Mouse (Mus musculus) stomach, embryonic 15.5 days (tissue): ENCODE measurements around the gene Ascl1. TPM values are rescaled to one million over a fixed set of nuclear protein-coding genes. Genes with fewer than 3 reads are reported as not detected.

Source experiments
- ATAC-seq: fragments of 200-750 bp; cut with Nextera tagmentation; 2 replicates; pipeline ENCODE4 v1.8.0; 2017; ENCODE audit warnings: low read depth, moderate number of reproducible peaks, moderate TSS enrichment; ENCODE audit not compliant: insufficient read depth, low FRiP score
- H3K27ac ChIP-seq: fragments of 300-500 bp; sonication (generic); 2 replicates; pipeline ENCODE4 v1.5.1; 2015; ENCODE audit warnings: mild to moderate bottlenecking, inconsistent platforms
- H3K27me3 ChIP-seq: fragments of 300-500 bp; sonication (generic); replicated peaks from 2 replicates; pipeline ENCODE4 v1.6.1; 2015; ENCODE audit warnings: inconsistent platforms
- H3K36me3 ChIP-seq: fragments of 300-500 bp; sonication (generic); 2 replicates; pipeline ENCODE4 v1.6.1; 2015; ENCODE audit warnings: inconsistent platforms
- H3K4me1 ChIP-seq: fragments of 300-500 bp; sonication (generic); 2 replicates; pipeline ENCODE4 v1.6.1; 2015; ENCODE audit warnings: inconsistent platforms
- H3K4me2 ChIP-seq: fragments of 300-500 bp; sonication (generic); 2 replicates; pipeline ENCODE4 v1.6.1; 2015; ENCODE audit warnings: mild to moderate bottlenecking, inconsistent platforms
- H3K4me3 ChIP-seq: fragments of 300-500 bp; sonication (generic); replicated peaks from 2 replicates; pipeline ENCODE4 v1.5.1; 2015; ENCODE audit warnings: inconsistent platforms
- H3K9ac ChIP-seq: fragments of 300-500 bp; sonication (generic); 2 replicates; pipeline ENCODE4 v1.6.1; 2015; ENCODE audit warnings: inconsistent platforms
- H3K9me3 ChIP-seq: fragments of 300-500 bp; sonication (generic); 2 replicates; pipeline ENCODE4 v1.6.1; 2016; ENCODE audit warnings: inconsistent platforms
- WGBS: fragments of 180-500 bp; shearing (Covaris S2); methylation state at CpG from one replicate; pipeline ENCODE4 v1.1.7; 2015; 5-methylcytosine and 5-hydroxymethylcytosine counted together
- polyA plus RNA-seq: library from polyadenylated mRNA; unstranded; fragments of >200 nt; fragmentation: Nextera tagmentation; extraction: Ambion mirVana; gene quantifications from 2 replicates; pipeline ENCODE4 v1.2.1, GENCODE M21; 2015

Ascl1 gene
- polyA plus RNA-seq, 1 experiment from 2014 or later, result 7.6 TPM

DNA sequence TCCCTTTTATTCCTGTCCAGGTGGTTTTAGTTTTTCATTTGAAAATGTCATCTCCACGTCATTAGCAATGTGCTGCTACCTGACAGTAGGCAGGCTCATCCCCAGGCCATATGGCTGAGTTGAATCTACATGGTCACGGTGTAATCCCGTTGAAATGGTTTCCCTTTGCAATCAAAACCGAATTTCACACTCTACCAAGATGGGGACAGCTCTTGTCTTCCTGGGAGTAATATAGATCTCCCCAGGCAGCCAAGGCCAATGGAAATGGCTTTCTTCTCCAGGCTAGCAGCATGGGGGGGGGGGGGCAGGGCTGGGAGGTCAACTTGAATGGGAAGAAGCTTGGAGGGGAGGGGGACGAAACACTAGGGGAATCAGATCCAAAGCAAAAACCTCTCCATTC, 15.6 kb downstream of the Ascl1 start:
- H3K9ac ChIP-seq, result no peak overlapping the region
- no peak for ATAC-seq

DNA sequence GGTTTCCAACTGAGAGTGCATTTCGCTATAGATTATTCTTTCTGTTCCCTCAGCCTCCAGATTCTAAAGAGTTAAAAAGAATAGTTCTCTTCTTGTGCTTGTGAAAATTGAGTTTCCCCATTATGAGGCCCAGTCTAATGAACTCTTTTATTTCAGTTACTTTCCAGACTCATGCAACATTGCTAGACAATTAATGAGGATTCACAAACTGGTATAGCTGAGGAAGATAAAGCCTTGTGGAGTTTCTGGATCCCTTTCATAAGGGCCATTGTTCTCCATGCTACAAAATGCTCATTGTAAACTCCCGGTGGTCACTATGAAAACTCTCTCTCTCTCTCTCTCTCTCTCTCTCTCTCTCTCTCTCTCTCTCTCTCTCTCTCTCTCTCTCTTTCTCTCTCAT, 18.5 kb downstream of the Ascl1 start:
- Histone ChIP-seq H3K4me1 (no peaks in the 10 kb centered on the region), H3K9me3 (no peaks in the 10 kb centered on the region), H3K4me2 (no peak overlapping the region), H3K27me3 (peaks cover 1% of the 10 kb centered on the region; the same call in 1 of the 2 replicates), H3K9ac (no peak overlapping the region), H3K36me3 (no peaks in the 10 kb centered on the region), H3K4me3 (no peak overlapping the region), H3K27ac (no peak overlapping the region)
- ATAC-seq, result no peak
- WGBS, result 73% methylated on average over 2 of the region's 2 CpGs

More for the DNA sequence above, 15.6 kb downstream of the Ascl1 start:
- Histone ChIP-seq H3K4me1 (no peaks in the 10 kb centered on the region), H3K4me3 (no peak overlapping the region), H3K4me2 (no peak overlapping the region), H3K27me3 (peaks cover 18% of the 10 kb centered on the region), H3K27ac (no peak overlapping the region), H3K9me3 (no peaks in the 10 kb centered on the region), H3K36me3 (no peaks in the 10 kb centered on the region)
- WGBS, result 55% methylated on average over 5 of the region's 5 CpGs

DNA sequence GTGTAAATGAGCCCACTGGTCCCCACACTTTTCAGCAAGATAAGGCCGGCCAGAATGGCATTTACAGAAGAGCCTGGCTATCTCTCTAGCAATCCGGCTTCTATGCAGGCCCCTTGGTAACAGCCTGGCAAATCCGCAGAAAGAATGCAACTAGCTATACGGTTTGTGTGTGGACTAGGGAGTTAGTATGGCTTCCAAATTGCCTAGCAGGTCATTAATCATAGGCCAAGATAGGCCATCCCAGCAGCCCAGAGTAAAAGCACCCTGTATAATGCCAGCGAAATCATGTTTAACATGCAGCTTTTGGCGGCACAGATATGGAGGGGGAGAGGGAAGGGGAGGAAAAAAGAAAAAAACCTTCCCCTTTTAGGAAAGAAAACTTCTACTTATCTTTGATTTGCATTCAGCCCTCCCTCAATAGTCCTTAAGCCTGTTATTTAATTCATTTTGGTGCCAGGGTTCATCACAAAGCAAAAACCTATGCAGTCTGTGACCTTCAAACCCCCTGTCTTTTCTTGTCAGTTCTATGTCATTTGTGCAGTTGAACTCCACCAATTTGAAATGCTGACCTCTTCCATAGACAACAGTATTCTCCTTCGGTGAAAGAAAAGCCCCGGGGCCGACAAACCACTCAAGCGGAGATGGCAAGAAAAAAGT, 19.9 kb downstream of the Ascl1 start:
- H3K9ac ChIP-seq, result no peak overlapping the region
- no peak overlapping the region for H3K4me3 ChIP-seq
- no peak overlapping the region for H3K4me2 ChIP-seq
- H3K9me3 ChIP-seq, result no peaks in the 10 kb centered on the region
- no peak overlapping the region for H3K27ac ChIP-seq
- 69% methylated on average over 10 of the region's 10 CpGs for WGBS
- no peaks in the 10 kb centered on the region; the same call in 1 of the 2 replicates for H3K27me3 ChIP-seq
- ATAC-seq, result no peak
- H3K36me3 ChIP-seq, result no peaks in the 10 kb centered on the region
- H3K4me1 ChIP-seq, result no peaks in the 10 kb centered on the region

DNA sequence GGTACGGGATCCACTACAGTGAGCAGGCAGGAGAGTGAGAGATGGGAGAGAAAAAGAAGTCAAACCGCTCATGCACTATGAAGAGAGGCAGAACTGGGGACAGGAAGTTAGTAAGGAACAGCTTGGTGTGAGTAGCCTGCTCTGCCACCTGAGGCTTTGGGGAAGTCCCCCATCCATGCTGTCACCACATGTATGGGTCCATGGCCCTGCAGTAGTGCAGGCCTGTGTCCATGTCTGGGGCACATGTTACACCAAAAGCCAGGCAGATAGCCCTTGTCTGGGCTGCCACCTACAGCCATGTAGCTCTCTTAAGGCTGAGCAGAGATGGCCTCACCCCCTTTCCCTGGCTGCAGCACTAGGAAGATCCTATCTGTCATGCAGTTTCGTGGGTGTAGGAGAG, 42.7 kb downstream of the Ascl1 start:
- no peak for ATAC-seq
- no peaks in the 10 kb centered on the region for H3K27me3 ChIP-seq
- 82% methylated on average over 3 of the region's 3 CpGs for WGBS

DNA sequence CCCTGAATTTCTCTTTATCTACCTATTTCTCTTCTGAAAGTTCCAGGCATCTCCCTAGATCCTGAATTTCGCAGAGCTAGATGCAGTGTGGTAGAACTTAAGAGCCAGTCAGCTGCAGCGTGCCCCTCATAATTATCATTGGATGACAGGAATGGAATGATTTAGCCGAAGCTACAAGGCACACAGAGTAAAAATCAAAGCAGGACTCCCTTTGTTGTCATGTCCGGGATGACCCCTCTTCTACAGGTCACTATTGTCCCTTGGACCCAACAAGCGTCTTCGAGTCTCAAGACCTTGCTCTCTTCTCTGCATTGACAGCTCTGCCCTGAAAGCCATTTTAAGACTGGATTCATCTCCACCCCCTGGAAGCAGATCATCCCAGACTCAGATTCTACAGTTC, 44.1 kb downstream of the Ascl1 start:
- no peak overlapping the region for H3K4me3 ChIP-seq
- H3K9ac ChIP-seq, result no peak overlapping the region
- 83% methylated on average over 6 of the region's 6 CpGs for WGBS
- H3K4me1 ChIP-seq, result no peaks in the 10 kb centered on the region
- no peak overlapping the region for H3K27ac ChIP-seq
- no peaks in the 10 kb centered on the region for H3K9me3 ChIP-seq
- no peaks in the 10 kb centered on the region for H3K27me3 ChIP-seq
- no peak for ATAC-seq
- no peak overlapping the region for H3K4me2 ChIP-seq
- H3K36me3 ChIP-seq, result no peaks in the 10 kb centered on the region

More for the DNA sequence above, 42.7 kb downstream of the Ascl1 start:
- no peak overlapping the region for H3K9ac ChIP-seq
- H3K4me3 ChIP-seq, result no peak overlapping the region
- no peaks in the 10 kb centered on the region for H3K4me1 ChIP-seq
- H3K36me3 ChIP-seq, result no peaks in the 10 kb centered on the region
- H3K4me2 ChIP-seq, result no peak overlapping the region
- H3K27ac ChIP-seq, result no peak overlapping the region
- no peaks in the 10 kb centered on the region for H3K9me3 ChIP-seq

DNA sequence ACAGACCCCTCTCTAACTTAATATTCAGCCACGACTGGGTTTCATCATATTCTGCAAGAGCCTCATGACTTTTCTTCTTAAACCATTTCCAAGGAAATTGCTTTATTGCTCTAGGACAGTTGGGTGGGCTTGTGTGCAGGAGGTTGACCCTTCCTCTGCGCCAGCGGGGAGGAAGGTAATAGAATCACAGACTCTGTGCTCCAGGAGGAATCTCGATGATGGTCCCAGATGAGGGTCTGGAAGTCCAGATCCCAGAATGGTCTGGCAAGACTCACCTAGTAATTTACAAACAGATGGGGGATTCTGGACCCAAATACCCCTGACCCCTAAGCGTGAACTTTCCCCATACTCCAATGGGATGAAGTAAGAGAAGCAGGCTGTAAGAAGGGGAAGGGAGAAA, 45.2 kb downstream of the Ascl1 start:
- H3K4me1 ChIP-seq, result no peaks in the 10 kb centered on the region
- H3K36me3 ChIP-seq, result no peaks in the 10 kb centered on the region
- H3K27ac ChIP-seq, result no peak overlapping the region
- no peak overlapping the region for H3K4me3 ChIP-seq
- no peaks in the 10 kb centered on the region for H3K9me3 ChIP-seq
- no peak overlapping the region for H3K9ac ChIP-seq
- H3K4me2 ChIP-seq, result no peak overlapping the region
- WGBS, result 61% methylated on average over 5 of the region's 5 CpGs
- no peak for ATAC-seq
- no peaks in the 10 kb centered on the region for H3K27me3 ChIP-seq

DNA sequence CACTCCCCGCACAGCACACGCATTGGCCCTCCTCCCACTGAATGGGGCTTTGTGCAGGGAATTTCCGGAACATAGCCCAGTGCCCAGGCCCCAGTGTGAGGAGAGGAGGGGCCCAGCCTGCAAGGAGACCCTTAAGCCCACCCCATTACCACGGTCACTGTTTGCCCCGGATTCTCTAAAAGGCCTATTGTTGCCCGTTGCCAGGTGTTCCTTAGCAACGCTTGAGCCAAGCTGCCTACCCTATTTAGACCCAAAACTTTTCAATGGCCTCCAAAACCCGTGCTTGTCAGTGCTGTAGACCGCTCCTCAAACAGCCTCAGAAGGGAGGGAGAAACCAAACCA, 45.7 kb downstream of the Ascl1 start:
- WGBS, result 3% methylated on average over 9 of the region's 9 CpGs
- H3K4me1 ChIP-seq, result no peaks in the 10 kb centered on the region
- H3K4me2 ChIP-seq, result peak overlapping the region; percentile 20; the same call in 1 of the 2 replicates
- no peak overlapping the region for H3K27ac ChIP-seq
- H3K9ac ChIP-seq, result no peak overlapping the region
- H3K36me3 ChIP-seq, result no peaks in the 10 kb centered on the region
- H3K9me3 ChIP-seq, result no peaks in the 10 kb centered on the region
- H3K4me3 ChIP-seq, result no peak overlapping the region
- ATAC-seq, result peak; percentile 71; the same call in 1 of the 2 replicates
- no peaks in the 10 kb centered on the region for H3K27me3 ChIP-seq

DNA sequence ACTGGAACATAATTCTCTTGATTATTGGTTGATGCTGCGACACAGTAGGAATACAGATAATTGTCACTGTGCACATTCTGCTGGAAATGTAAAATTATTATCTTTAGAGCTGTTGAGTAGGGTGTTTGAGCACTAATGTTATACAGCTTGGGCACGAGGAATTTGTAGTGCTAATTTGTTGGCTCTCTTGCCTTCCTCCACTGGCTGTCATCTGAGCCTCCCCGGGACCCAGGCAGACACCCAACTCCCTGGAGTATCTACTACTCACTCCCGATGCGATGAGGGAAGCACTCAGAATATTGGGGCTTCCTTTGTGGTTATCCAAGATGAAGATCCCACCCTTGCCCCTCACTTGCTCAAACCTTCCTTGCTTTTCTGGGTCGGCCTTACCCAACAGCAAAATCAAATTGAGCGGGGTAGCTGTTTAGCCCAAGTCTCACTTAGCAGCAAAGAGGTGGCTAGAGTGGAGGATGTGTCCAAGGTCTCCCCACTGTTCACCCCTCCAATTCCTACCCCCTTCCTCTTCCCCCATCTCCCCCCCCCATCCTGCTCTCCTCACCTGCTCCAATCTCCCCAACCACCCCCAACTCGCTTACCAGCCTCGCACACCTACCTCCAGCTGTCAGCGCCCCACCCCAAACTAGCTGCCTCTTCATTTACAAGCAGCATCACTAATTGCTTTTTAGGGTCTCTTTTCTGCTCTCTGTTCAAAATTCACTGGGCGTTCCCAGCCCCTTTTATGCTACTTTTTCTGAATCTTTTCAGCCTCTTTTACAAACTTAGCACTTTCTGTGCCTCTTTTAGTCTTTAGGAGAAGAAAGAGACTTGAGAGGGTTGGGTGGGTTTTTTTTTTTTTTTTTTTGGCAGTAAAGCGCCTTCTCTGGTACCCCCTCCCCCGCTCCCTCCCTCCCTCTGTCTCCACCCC, 46.4 kb downstream of the Ascl1 start:
- 34% methylated on average over 13 of the region's 13 CpGs for WGBS
- Histone ChIP-seq H3K27ac (no peak overlapping the region), H3K36me3 (no peaks in the 10 kb centered on the region), H3K4me1 (no peaks in the 10 kb centered on the region), H3K9ac (no peak overlapping the region), H3K9me3 (no peaks in the 10 kb centered on the region), H3K4me3 (no peak overlapping the region), H3K27me3 (no peaks in the 10 kb centered on the region), H3K4me2 (no peak overlapping the region)
- ATAC-seq, result no peak

DNA sequence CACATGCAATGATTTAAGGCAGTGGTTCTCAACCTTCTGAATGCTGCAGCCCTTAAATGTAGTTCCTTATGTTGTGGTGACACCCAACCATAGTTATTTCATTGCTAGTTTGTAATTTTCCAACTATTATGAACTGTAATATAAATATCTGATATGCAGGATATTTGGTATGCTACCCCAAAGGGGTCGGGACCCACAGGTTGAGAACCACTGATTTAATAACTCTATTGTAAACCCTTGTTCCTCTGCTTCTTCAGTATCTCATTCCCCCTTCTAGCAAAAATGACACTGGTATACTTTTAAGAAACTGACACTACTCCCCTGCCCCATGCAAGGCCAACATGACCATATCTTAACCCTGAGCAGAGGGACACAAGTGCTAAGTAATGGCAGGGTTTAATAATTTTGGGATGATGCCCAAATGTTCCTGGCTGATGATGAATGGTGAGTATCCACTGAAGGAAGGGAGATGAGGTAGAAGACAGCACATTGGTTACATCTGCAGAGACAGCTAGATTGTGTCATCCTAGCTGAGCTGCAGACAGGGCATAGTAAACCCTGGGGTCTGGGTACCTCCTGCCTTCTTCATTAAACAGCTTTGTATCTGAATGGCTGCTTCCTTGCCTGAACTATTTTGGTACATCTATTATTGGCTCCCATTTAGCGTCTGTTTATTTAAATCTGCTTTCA, 47.2 kb downstream of the Ascl1 start:
- H3K4me1 ChIP-seq, result no peaks in the 10 kb centered on the region
- H3K36me3 ChIP-seq, result no peaks in the 10 kb centered on the region
- H3K4me2 ChIP-seq, result no peak overlapping the region
- H3K9ac ChIP-seq, result no peak overlapping the region
- H3K9me3 ChIP-seq, result no peaks in the 10 kb centered on the region
- ATAC-seq, result no peak
- no peaks in the 10 kb centered on the region for H3K27me3 ChIP-seq
- no peak overlapping the region for H3K4me3 ChIP-seq
- no peak overlapping the region for H3K27ac ChIP-seq
- WGBS, result 77% methylated on average over 2 of the region's 2 CpGs

Other genes starting within 250 kb of the Ascl1 start
- gene Pah, start 28.1 kb upstream of the Ascl1 start, polyA plus RNA-seq, result 4.3 and 6.8 TPM in 2 replicates